Mouse (Mus musculus): ENCODE data around the gene Zfp974. TPM values are rescaled to one million over a fixed set of nuclear protein-coding genes. Genes with fewer than 3 reads are reported as not detected.
"Not testable (repeated sequence)": the region's sequence is repeated elsewhere in the genome, so short reads cannot be mapped to it uniquely, and the experiment has no call there.

Zfp974 gene
- 10.1 TPM in 2 replicates for polyA plus RNA-seq (2014; fragmentation: Nextera tagmentation; extraction: Ambion mirVana)

DNA sequence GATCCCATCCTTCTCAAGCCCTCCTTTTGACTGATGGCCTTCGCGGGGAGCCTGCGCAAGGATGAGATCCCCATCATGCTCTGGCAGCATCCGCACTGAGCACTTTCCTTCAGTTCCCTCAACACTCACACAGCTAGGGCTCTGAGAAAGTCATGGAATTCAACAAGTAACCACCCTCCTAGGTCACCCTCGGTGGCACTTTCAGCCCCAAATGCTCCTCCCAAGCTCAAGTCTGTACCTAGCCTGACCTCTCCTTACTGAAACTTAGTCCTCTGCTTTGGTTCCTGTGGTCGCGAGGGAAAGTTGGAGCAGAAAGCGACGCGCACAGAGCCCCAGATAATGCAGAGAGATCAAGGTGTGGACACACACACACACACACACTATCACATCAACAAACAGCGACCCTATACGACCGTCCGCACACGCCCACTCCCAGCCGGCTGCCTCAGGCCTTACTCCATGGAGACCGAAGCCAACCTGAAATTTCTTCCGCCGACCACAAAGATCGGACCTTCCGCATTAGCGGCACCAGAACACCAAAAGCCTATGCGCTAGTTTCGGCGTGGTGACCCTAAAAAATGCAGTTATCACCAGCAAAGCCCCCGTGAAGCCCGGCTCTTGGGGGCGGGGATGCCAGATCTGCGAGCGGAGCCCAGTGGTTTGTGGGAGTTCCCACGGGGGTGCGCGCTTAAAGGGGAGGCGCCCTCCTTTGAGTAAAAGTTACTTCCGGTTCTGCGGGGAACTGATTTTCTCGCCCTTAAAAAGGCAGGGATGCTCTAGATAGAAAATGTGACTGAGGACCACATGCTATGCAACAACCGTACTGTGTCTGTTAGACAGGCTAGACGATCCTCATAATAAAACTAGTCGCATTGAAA, at the start of gene Zfp974:
Gene Zfp974, minus strand, starts transcription at position 643 of the 878 bp plus-strand sequence.
- peak; percentile 88 for ATAC-seq (ENCODE audit: insufficient read depth)
- no peaks in the 10 kb centered on the region for H3K27me3 ChIP-seq (ENCODE audit: insufficient read depth, low read length)
- peak within 1 kb of the TSS; percentile 76 for H3K9ac ChIP-seq
- WGBS: 3% methylated on average over 40 of the region's 40 CpGs
- peak; percentile 89 for DNase-seq
- H3K36me3 ChIP-seq (ENCODE audit: insufficient read depth): peaks cover 14% of the 10 kb centered on the region; the same call in 1 of the 2 replicates
- peak within 1 kb of the TSS; percentile 69 for H3K4me3 ChIP-seq (ENCODE audit: low read depth, low read length)
- H3K4me1 ChIP-seq (ENCODE audit: insufficient read depth): no peaks in the 10 kb centered on the region
- no peak for TF ChIP-seq CTCF (IDR thresholded peaks at IDR 0.05; ENCODE audit: low read depth)
- peak within 1 kb of the TSS; percentile 81 for H3K4me2 ChIP-seq
- peak within 1 kb of the TSS; percentile 45; the same call in 1 of the 2 replicates for H3K27ac ChIP-seq (ENCODE audit: low read depth)
- no peaks in the 10 kb centered on the region for H3K9me3 ChIP-seq (ENCODE audit: low read depth, low read length)

GRCm38 (mm10) chr7:27949451-27949850, 20.2 kb upstream of the Zfp974 start:
- not testable (repeated sequence) for H3K36me3 ChIP-seq (ENCODE audit: insufficient read depth); ATAC-seq (ENCODE audit: insufficient read depth); DNase-seq; H3K27ac ChIP-seq (ENCODE audit: low read depth); H3K27me3 ChIP-seq (ENCODE audit: insufficient read depth, low read length); H3K4me1 ChIP-seq (ENCODE audit: insufficient read depth); H3K9ac ChIP-seq; H3K4me2 ChIP-seq; H3K9me3 ChIP-seq (ENCODE audit: low read depth, low read length); H3K4me3 ChIP-seq (ENCODE audit: low read depth, low read length)
- 92% methylated on average over 13 of the region's 13 CpGs for WGBS

DNA sequence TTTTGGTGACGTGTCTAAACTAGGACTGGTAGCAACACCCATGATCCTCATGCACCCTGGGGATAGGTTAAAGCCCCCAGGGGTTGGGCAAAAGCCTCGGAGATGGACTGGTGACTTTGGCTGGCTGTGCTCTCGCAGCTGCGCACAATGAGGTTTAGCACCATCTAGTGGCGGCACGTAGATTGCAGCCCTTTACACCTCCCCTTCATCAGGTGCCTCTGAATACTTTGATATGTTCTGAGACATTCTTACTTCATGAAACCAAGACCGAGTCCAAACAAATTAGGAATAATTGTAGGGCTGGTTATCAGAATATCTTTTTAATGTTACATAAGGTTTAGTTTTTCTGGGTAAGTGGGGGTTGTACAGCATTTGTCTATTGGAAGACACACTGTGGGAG, 12.6 kb upstream of the Zfp974 start:
- WGBS: 38% methylated on average over 5 of the region's 7 CpGs
- TF ChIP-seq CTCF (IDR thresholded peaks at IDR 0.05; ENCODE audit: low read depth): peak; percentile 39; the same call in 1 of the 2 replicates
- H3K4me1 ChIP-seq (ENCODE audit: insufficient read depth); H3K9ac ChIP-seq; H3K36me3 ChIP-seq (ENCODE audit: insufficient read depth); H3K27me3 ChIP-seq (ENCODE audit: insufficient read depth, low read length); DNase-seq; H3K9me3 ChIP-seq (ENCODE audit: low read depth, low read length); H3K4me2 ChIP-seq; H3K27ac ChIP-seq (ENCODE audit: low read depth); ATAC-seq (ENCODE audit: insufficient read depth); H3K4me3 ChIP-seq (ENCODE audit: low read depth, low read length): not testable (repeated sequence)

DNA sequence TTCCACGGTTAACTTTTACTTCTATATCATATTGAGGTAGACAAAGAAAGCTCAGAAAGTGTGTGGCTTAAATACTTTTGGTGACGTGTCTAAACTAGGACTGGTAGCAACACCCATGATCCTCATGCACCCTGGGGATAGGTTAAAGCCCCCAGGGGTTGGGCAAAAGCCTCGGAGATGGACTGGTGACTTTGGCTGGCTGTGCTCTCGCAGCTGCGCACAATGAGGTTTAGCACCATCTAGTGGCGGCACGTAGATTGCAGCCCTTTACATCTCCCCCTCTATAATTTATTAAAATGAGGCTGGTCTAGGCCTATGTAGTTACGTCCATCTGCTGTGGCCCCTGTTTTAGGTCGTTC, 4.5 kb upstream of the Zfp974 start:
- not testable (repeated sequence) for H3K27ac ChIP-seq (ENCODE audit: low read depth); H3K27me3 ChIP-seq (ENCODE audit: insufficient read depth, low read length); H3K9me3 ChIP-seq (ENCODE audit: low read depth, low read length); H3K4me1 ChIP-seq (ENCODE audit: insufficient read depth); H3K36me3 ChIP-seq (ENCODE audit: insufficient read depth); DNase-seq
- Histone ChIP-seq H3K4me3 (ENCODE audit: low read depth, low read length) (peak overlapping the region; percentile 15; the same call in 1 of the 2 replicates), H3K9ac (peak overlapping the region; percentile 48; the same call in 1 of the 2 replicates), H3K4me2 (peak overlapping the region; percentile 59)
- 8% methylated on average over 1 of the region's 9 CpGs for WGBS
- ATAC-seq (ENCODE audit: insufficient read depth): peak; percentile 54; the same call in 1 of the 2 replicates

DNA sequence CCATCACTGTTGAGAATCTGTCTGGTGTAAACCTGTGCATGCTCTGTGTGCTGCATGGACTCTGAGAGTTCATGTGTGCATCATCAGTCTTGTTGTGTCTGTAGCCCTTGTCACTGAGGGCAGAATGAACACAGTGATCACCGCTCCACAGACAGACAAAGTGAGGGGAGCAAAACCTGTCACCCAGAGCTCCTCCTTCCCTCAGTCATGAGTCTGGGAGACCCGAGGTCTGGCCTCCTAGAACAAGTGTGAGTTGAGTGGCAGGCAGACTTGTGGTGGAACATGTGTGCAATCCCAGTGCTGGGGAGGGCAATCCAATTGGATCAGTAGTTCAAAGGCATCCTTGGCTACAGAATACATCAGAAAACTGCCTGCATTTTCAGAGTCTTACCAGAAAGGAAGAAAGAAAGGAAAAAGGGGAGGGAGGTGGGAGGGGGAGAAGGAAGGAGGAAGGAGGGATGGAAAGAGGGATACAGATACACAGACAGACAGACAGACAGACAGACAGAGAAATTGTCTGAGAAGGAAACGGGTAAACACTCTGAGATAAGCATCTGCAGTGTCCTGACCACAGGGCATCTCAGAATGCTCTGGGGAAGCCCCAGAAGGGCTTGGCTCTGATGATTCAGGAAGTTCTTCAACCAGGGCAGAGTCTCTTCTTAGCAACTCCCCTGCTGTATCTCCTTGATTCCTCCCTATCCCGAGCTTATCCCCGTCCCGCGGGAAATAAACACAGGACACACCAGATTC, 4.0 kb upstream of the Zfp974 start:
- Histone ChIP-seq H3K9ac (peak overlapping the region; percentile 48; the same call in 1 of the 2 replicates), H3K27ac (ENCODE audit: low read depth) (no peak overlapping the region), H3K27me3 (ENCODE audit: insufficient read depth, low read length) (no peaks in the 10 kb centered on the region), H3K9me3 (ENCODE audit: low read depth, low read length) (no peaks in the 10 kb centered on the region), H3K4me1 (ENCODE audit: insufficient read depth) (no peaks in the 10 kb centered on the region), H3K36me3 (ENCODE audit: insufficient read depth) (no peaks in the 10 kb centered on the region), H3K4me2 (peak overlapping the region; percentile 59), H3K4me3 (ENCODE audit: low read depth, low read length) (peak overlapping the region; percentile 15)
- DNase-seq (peak; percentile 30), ATAC-seq (ENCODE audit: insufficient read depth) (peak; percentile 83; the same call in 1 of the 2 replicates)
- TF ChIP-seq CTCF (IDR thresholded peaks at IDR 0.05; ENCODE audit: low read depth): no peak
- WGBS: 11% methylated on average over 7 of the region's 7 CpGs

- not testable (repeated sequence) for H3K9ac ChIP-seq; ATAC-seq (ENCODE audit: insufficient read depth); H3K4me1 ChIP-seq (ENCODE audit: insufficient read depth); H3K4me3 ChIP-seq (ENCODE audit: low read depth, low read length); H3K27me3 ChIP-seq (ENCODE audit: insufficient read depth, low read length); H3K4me2 ChIP-seq; DNase-seq; H3K27ac ChIP-seq (ENCODE audit: low read depth); H3K9me3 ChIP-seq (ENCODE audit: low read depth, low read length)
- peaks cover 17% of the 10 kb centered on the region; the same call in 1 of the 2 replicates for H3K36me3 ChIP-seq (ENCODE audit: insufficient read depth)
- WGBS: 40% methylated on average over 4 of the region's 4 CpGs
Observed at GRCm38 (mm10) chr7:27927041-27927440, 2.2 kb downstream of the Zfp974 start.

DNA sequence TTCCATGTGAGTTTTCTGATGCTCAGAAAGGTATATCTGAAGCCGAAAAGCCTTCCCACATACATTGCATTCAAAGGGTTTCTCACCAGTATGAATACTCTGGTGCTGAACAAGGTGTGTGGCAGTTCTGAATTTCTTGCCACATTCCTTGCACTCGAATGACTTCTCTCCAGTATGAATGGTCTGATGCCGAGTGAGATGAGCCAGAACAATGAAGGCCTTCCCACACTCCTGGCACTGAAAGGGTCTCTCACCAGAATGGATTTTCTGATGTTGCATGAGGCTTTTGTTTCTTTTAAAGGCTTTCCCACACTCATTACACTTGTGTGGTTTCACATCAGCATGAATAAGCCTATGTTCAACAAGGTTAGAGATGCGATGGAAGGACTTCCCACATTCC, 18.3 kb downstream of the Zfp974 start:
- WGBS: 89% methylated on average over 3 of the region's 4 CpGs
- not testable (repeated sequence) for H3K9me3 ChIP-seq (ENCODE audit: low read depth, low read length); H3K9ac ChIP-seq; H3K36me3 ChIP-seq (ENCODE audit: insufficient read depth); ATAC-seq (ENCODE audit: insufficient read depth); H3K4me3 ChIP-seq (ENCODE audit: low read depth, low read length); H3K27me3 ChIP-seq (ENCODE audit: insufficient read depth, low read length); H3K4me1 ChIP-seq (ENCODE audit: insufficient read depth); DNase-seq; H3K4me2 ChIP-seq; H3K27ac ChIP-seq (ENCODE audit: low read depth)

Measured in lung, embryonic 14.5 days (tissue).